ENCODE assay signal across 8 mouse cellular contexts in the genomic region with DNA sequence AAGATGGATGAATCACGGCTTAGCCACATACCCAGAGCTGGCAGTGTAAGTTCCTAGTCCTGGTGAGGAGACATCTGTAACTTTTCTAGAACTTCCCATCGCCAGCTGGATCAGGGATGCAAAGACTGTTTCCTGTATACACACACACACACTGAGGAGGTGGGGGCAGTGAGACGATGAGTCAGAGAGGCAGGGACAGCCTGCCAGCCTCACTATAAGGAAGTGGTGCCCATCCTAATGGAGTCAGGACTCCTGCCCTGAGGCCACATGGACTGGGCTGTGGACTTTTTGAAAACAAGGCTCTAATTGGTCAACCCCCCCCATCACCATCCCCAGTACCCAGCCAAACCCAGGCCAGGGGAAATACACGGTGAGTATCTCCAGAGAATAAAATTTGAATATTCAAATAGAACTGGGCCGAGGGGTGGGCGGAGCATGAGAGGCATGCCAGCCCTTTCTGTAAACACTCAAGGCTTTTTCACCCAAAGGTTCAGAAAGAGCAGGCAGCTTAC.
DNase-seq lines count a peak whose midpoint lies in the region; ATAC-seq and TF ChIP-seq lines count a peak whose summit lies in the region.
"Had no signal": no experiment of that assay in that cellular context is flagged by ENCODE, and none has a peak within 500 bp of the region (broad histone marks: within the 10 kb centered on the region; RNA-seq: fewer than 3 reads in every experiment).

No protein-coding gene starts in this region.

- no peak overlapping the region for H3K27ac ChIP-seq in midbrain, embryonic 11.5 days (ENCODE audit: low read depth, low read length)
- H3K27ac ChIP-seq in midbrain, embryonic 10.5 days (replicated peaks), result no peak overlapping the region
- peak overlapping the region; percentile 35; the same call in 1 of the 2 replicates for H3K27ac ChIP-seq in hindbrain, embryonic 13.5 days
- no peak overlapping the region for H3K27ac ChIP-seq in lung, postnatal 0 days (ENCODE audit: low read length)
- H3K27ac ChIP-seq: liver, embryonic 13.5 days had no signal

- DNase-seq in midbrain, embryonic 11.5 days (ENCODE audit: low spot score, missing footprints), result no peak
- no peak for DNase-seq in midbrain, embryonic 10.5 days (ENCODE audit: low spot score)
- DNase-seq in brain, adult 2 months (ENCODE audit: low read depth, low spot score), result peak; percentile 90
- DNase-seq in lung, postnatal 0 days (ENCODE audit: low spot score), result peak; percentile 69
- peak; percentile 46 to 60 for DNase-seq in spleen, postnatal 36 days (ENCODE audit: low spot score in 2 of 2)
- DNase-seq in thymus, postnatal 0 days (ENCODE audit: low spot score), result no peak
- DNase-seq: liver, embryonic 13.5 days had no signal

- H3K27me3 ChIP-seq in midbrain, embryonic 11.5 days (ENCODE audit: control insufficient read depth, insufficient read depth, low read length), result no peaks in the 10 kb centered on the region
- H3K27me3 ChIP-seq in midbrain, embryonic 10.5 days (ENCODE audit: low read depth, poor library complexity, severe bottlenecking), result no peaks in the 10 kb centered on the region
- no peaks in the 10 kb centered on the region for H3K27me3 ChIP-seq in hindbrain, embryonic 13.5 days
- no peaks in the 10 kb centered on the region for H3K27me3 ChIP-seq in lung, postnatal 0 days (replicated peaks; ENCODE audit: insufficient read depth, low read length)
- H3K27me3 ChIP-seq: liver, embryonic 13.5 days had no signal

- no peak overlapping the region for H3K9ac ChIP-seq in midbrain, embryonic 11.5 days (ENCODE audit: low read length)
- H3K9ac ChIP-seq in hindbrain, embryonic 13.5 days, result no peak overlapping the region
- no peak overlapping the region for H3K9ac ChIP-seq in lung, postnatal 0 days (replicated peaks; ENCODE audit: low read depth)
- H3K9ac ChIP-seq: liver, embryonic 13.5 days had no signal

- H3K36me3 ChIP-seq in midbrain, embryonic 11.5 days (ENCODE audit: control insufficient read depth, insufficient read depth, low read length), result no peaks in the 10 kb centered on the region
- no peaks in the 10 kb centered on the region for H3K36me3 ChIP-seq in midbrain, embryonic 10.5 days
- 0 out of 2 replicates have a peak, but pooled peaks cover 3% of the 10 kb centered on the region for H3K36me3 ChIP-seq in hindbrain, embryonic 13.5 days
- H3K36me3 ChIP-seq in lung, postnatal 0 days (ENCODE audit: insufficient read depth, low read length), result no peaks in the 10 kb centered on the region
- H3K36me3 ChIP-seq: liver, embryonic 13.5 days had no signal

- TF ChIP-seq EP300 in lung, postnatal 0 days (IDR thresholded peaks at IDR 0.05), result no peak

- H3K4me3 ChIP-seq in midbrain, embryonic 11.5 days (ENCODE audit: low read depth, low read length), result no peak overlapping the region
- no peak overlapping the region for H3K4me3 ChIP-seq in midbrain, embryonic 10.5 days
- no peak overlapping the region for H3K4me3 ChIP-seq in hindbrain, embryonic 13.5 days
- H3K4me3 ChIP-seq in lung, postnatal 0 days (ENCODE audit: low read depth, low read length), result no peak overlapping the region
- H3K4me3 ChIP-seq: liver, embryonic 13.5 days had no signal

- H3K4me1 ChIP-seq in midbrain, embryonic 11.5 days (ENCODE audit: control insufficient read depth, insufficient read depth, low read length), result peaks cover 7% of the 10 kb centered on the region
- peaks cover 25% of the 10 kb centered on the region for H3K4me1 ChIP-seq in midbrain, embryonic 10.5 days
- peaks cover 41% of the 10 kb centered on the region for H3K4me1 ChIP-seq in hindbrain, embryonic 13.5 days (replicated peaks)
- H3K4me1 ChIP-seq in lung, postnatal 0 days (ENCODE audit: insufficient read depth, low read depth, low read length), result no peaks in the 10 kb centered on the region
- H3K4me1 ChIP-seq: liver, embryonic 13.5 days had no signal

- no peaks in the 10 kb centered on the region for H3K9me3 ChIP-seq in midbrain, embryonic 11.5 days (ENCODE audit: control insufficient read depth, low read length)
- no peaks in the 10 kb centered on the region for H3K9me3 ChIP-seq in midbrain, embryonic 10.5 days (replicated peaks)
- H3K9me3 ChIP-seq in hindbrain, embryonic 13.5 days, result no peaks in the 10 kb centered on the region
- H3K9me3 ChIP-seq in lung, postnatal 0 days (ENCODE audit: low read length), result no peaks in the 10 kb centered on the region
- H3K9me3 ChIP-seq: liver, embryonic 13.5 days had no signal

- WGBS in midbrain, embryonic 11.5 days, result 55% methylated on average over 6 of the region's 6 CpGs
- WGBS in midbrain, embryonic 10.5 days, result 57% methylated on average over 6 of the region's 6 CpGs
- WGBS in hindbrain, embryonic 13.5 days, result 42% methylated on average over 6 of the region's 6 CpGs
- 30% methylated on average over 6 of the region's 6 CpGs for WGBS in lung, postnatal 0 days

- 0 out of 2 replicates have a peak, but pooled peaks have one; percentile 42 for ATAC-seq in midbrain, embryonic 11.5 days (ENCODE audit: low FRiP score)
- no peak for ATAC-seq in hindbrain, embryonic 13.5 days (ENCODE audit: low FRiP score)
- peak; percentile 90 for ATAC-seq in lung, postnatal 0 days

- no peak for TF ChIP-seq CTCF in lung, postnatal 0 days (IDR thresholded peaks at IDR 0.05)

- no peak overlapping the region for H3K4me2 ChIP-seq in midbrain, embryonic 11.5 days
- H3K4me2 ChIP-seq in hindbrain, embryonic 13.5 days, result no peak overlapping the region
- no peak overlapping the region for H3K4me2 ChIP-seq in lung, postnatal 0 days (replicated peaks; ENCODE audit: low read depth, low read length)
- H3K4me2 ChIP-seq: liver, embryonic 13.5 days had no signal

Comparison
In these comparisons a context has a peak if more than half of its experiments do, and no peak if none do; other contexts are left out.
1. DNase-seq: peak in brain, adult 2 months (single experiment), lung, postnatal 0 days (single experiment) and spleen, postnatal 36 days (2 of 2); none in midbrain, embryonic 11.5 days (single experiment), midbrain, embryonic 10.5 days (single experiment) and thymus, postnatal 0 days (single experiment).